Comparison of ENCODE assay signal across 15 mouse cellular contexts in genomic region chr6:71467766-71468165, GRCm38 (mm10).
"Had no signal": no experiment of that assay in that cellular context is flagged by ENCODE, and none has a peak within 500 bp of the region (broad histone marks: within the 10 kb centered on the region; RNA-seq: fewer than 3 reads in every experiment).

No protein-coding gene starts in this region.

- H3K36me3 ChIP-seq: limb, embryonic 12.5 days; liver, embryonic 13.5 days; lung, embryonic 15.5 days had no signal

- H3K27me3 ChIP-seq: limb, embryonic 12.5 days; liver, embryonic 13.5 days; lung, embryonic 15.5 days; megakaryocyte, embryonic 14.5 days had no signal

- H3K9me3 ChIP-seq: limb, embryonic 12.5 days; lung, embryonic 15.5 days had no signal

- H3K9ac ChIP-seq: limb, embryonic 12.5 days; liver, embryonic 13.5 days; liver, postnatal 0 days; lung, embryonic 15.5 days had no signal

- H3K4me3 ChIP-seq: left cerebral cortex, adult 2 months; limb, embryonic 12.5 days; liver, embryonic 13.5 days; lung, embryonic 15.5 days; megakaryocyte, embryonic 14.5 days had no signal

- ATAC-seq: liver, postnatal 0 days; midbrain, embryonic 16.5 days had no signal

- H3K4me2 ChIP-seq: limb, embryonic 12.5 days; liver, embryonic 13.5 days; lung, embryonic 15.5 days; midbrain, embryonic 11.5 days had no signal

- H3K4me1 ChIP-seq: limb, embryonic 12.5 days; liver, embryonic 13.5 days; lung, embryonic 15.5 days had no signal

- H3K27ac ChIP-seq: kidney, postnatal 0 days; left cerebral cortex, adult 2 months; limb, embryonic 12.5 days; liver, embryonic 13.5 days; lung, embryonic 15.5 days; macrophage; stomach, postnatal 0 days had no signal

- DNase-seq: kidney, adult 9 months; kidney, postnatal 4 days; liver; liver, embryonic 13.5 days; liver, postnatal 0 days; lung, postnatal 14 days had no signal
